Mouse (Mus musculus) lung, adult 2 months (tissue): ENCODE data around the gene Gclm.

Experiments used
- CTCF ChIP-seq: fragments of 200-500 bp; IDR thresholded peaks from 2 replicates; pipeline ENCODE4 v1.5.1; 2011; ENCODE audit warnings: mild to moderate bottlenecking, low read length, control low read depth; ENCODE audit not compliant: insufficient read depth
- POLR2A ChIP-seq: fragments of 200-500 bp; IDR thresholded peaks from 2 replicates; pipeline ENCODE4 v1.6.1; 2011; ENCODE audit warnings: low read depth, mild to moderate bottlenecking, control low read depth, low read length, borderline replicate concordance; ENCODE audit errors: extremely low read depth

DNA sequence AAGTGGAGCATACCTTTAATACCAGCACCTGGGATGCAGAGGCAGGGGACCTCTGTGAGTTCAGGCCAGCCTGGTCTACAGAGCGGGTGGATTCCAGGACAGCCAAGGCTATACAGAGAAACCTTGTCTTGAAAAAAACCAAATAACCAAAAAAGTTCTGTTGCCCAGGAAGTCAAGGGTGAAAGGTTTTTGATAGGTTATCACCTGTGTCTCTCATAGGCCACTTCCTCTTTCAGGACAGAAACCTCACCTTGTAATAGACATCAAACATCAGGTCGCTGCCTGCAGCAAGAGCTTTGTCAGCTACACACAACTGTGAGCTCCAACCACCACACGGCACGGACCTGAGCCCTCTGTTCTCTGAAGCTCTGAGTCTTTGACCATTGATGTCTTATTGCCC is 59.2 kb downstream of the Gclm start:
- TF ChIP-seq CTCF: no peak
- no peak for TF ChIP-seq POLR2A
